Mouse (Mus musculus) cerebellum, postnatal 25 days (tissue): Measurements from ENCODE around the gene Rac3.
"Not testable (repeated sequence)": the region's sequence is repeated elsewhere in the genome, so short reads cannot be mapped to it uniquely, and the experiment has no call there.

ENCODE experiments used
- DNase-seq, 2 experiments: peaks; one replicate each; pipeline ENCODE4 v3.0.0; 2021; ENCODE audit warnings: mixed read lengths in 2 of 2

The Rac3 gene

GRCm38 (mm10) chr11:120721124-120722066, at the start of gene Rac3:
Gene Rac3, plus strand, starts transcription at chr11:120721470.
- DNase-seq = peak; percentile 83 to 92

DNA sequence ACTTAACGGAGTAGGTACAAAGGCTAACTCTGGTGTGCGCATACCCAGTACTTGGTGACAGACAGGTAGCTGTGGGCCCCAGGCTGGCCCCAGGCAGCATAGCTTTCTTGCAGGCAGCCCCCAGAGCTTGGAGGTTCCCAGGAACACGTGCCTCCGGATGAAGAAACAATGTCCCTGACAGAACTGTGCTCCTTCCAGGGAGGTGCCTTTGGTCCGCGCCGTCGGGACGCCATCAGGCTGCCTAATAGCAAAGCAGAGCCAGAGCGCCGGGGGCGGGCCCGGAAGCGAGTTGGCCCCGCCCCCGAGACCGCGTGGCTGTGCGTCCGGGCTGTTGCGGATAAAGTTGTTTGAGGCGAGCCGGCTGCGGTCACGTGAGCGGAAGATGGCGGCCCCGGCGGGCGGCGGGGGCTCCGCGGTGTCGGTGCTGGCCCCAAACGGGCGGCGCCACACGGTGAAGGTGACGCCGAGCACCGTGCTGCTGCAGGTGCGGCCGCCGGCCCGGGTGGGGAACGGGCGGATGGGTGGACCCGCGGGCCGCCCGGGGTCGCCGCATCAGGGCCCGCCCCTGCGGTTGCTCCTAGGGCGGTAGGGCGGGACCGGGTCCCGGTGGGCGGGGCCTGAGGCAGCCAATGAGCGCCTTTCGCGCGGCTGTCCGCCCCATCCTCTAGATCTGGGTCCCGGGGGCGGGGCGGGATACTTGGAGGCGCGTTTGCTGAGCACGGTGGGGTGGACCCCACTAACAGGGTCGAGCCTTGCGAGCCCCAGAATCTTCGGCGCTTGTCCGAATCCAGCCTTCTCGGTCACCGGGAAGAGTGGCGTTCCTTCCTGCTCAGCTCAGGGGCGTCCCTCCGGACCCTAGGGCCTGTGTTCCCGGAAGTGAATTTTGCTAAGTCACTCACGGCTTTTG, 48.3 kb upstream of the Rac3 start, which contains the start of gene Aspscr1:
Aspscr1 (plus strand) TSS at position 287 of the 907 bp plus-strand sequence.
- DNase-seq = peak; percentile 94 to 97

GRCm38 (mm10) chr11:120673594-120674122, 47.6 kb upstream of the Rac3 start:
- no peak for DNase-seq

- not testable (repeated sequence) for DNase-seq
These were observed 45.4 kb upstream of the Rac3 start for GRCm38 (mm10) chr11:120675875-120676274.

DNA sequence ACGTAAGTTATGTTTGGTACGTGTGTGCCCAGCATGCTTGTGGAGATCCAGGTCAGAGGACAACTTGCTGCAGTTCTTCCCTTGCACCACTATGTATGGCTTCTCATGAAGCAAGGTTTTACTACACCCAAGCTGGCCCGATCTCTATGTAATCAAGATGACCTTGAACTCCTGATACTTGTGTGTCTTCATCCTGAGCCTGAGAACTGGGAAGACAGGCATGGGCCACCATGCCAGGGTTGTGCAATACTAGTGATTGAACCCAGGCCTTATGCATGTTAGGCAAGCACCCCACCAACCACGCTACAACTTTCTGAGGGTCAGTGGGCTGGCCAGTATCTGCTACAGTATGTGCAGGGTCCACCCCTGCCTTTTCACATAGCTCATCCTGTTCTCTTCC, 44.3 kb upstream of the Rac3 start:
- no peak for DNase-seq

- DNase-seq = peak in 1 of 2 experiments; percentile 36
These were observed 41.4 kb upstream of the Rac3 start for GRCm38 (mm10) chr11:120679909-120680308.

- no peak for DNase-seq
These were observed 38.6 kb upstream of the Rac3 start for GRCm38 (mm10) chr11:120682683-120683082.

DNA sequence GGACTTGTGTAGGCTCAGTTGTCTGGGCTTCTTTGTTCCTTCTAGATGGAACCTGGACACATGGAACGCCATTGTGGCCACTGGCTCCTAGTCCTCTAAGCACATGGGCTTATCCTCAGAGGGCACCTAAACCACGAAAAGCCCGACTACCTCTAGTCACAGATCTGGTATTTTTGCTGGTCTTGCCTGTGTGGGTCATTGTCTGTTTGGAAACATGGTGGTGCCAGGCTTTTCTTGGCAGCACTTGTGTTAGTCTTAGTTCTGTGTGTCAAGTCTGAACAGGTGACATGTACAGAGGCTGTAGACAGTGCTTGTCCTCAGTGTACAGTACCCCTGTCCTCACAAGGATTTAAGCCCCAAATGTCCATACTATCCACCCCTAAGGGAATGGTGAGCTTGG, 37.7 kb upstream of the Rac3 start:
- no peak for DNase-seq

- DNase-seq = no peak
These were observed 37.2 kb upstream of the Rac3 start for GRCm38 (mm10) chr11:120684086-120684485.

DNA sequence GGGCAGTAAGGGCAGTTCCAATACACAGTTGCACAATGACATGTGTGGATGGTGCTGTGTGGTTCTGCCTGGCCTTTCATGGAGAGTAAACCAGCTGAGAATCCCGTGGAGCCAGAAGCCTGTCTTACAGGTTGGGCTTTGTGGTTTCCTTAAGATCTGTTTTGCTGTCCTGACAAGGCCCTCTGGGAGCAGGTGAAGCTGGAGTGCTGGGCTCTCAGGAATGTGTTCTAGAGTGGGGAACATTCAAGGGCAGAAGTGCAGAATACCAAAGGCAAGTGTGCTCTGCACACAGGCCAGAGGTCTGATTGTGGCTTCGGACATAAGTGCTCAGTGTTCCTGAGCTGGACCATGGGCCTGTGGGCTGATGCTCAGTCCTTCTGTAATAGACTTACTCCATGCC, 36.6 kb upstream of the Rac3 start:
- DNase-seq = no peak

DNA sequence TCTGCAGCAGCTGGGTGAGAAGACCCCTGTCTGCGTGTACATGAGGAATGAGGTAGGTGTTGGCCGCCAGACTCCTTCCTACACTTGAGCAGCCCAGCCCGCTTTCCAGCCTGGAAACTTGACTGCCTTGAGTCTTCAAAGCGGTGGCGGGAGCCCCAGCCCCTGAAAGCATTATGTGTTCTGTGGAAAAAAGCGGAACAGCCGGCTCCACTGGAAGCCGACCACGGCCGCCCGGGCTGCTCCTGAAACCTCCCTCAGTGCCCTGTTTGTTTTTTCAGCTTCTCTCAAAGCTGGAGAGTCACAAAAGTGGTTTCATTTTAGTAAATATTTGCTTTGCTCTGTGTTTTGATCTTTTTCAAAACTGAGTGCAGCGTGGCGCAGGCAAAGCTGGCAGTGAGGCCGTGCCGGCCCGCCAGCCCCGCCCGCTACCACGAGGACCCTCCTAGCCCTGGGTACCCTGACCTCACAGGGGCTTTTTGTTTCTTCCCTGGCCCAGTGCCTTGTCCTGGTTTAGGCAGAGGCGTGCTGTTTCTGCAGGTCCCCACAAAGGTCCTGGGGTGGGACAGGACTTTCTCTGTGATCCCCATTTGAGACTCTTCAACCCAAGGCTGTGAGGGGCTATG, 34.5 kb upstream of the Rac3 start:
- no peak for DNase-seq

GRCm38 (mm10) chr11:120689365-120689764, 31.9 kb upstream of the Rac3 start:
- no peak for DNase-seq

- DNase-seq = peak in 1 of 2 experiments; percentile 31
These were observed 28.7 kb upstream of the Rac3 start for GRCm38 (mm10) chr11:120692471-120693011.

DNA sequence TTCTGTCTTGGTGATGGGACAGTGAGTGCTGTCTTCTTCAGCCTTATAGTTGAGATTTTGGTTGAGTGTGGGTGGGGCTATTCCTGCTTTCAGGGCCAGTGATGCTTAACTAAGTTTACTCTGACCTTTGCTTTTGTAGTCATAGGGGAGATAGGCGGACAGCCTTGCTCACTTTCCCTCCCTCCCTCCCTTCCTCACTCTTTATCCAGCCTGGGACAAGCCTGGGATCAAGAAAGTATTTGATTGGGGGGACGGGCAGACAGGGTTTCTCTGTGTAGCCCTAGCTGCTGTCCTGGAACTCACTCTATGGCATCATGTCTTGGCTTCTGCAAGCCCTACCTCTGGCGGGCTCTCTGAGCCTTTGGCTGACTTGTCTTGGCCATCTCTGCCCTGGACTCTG, 27.8 kb upstream of the Rac3 start:
- no peak for DNase-seq

DNA sequence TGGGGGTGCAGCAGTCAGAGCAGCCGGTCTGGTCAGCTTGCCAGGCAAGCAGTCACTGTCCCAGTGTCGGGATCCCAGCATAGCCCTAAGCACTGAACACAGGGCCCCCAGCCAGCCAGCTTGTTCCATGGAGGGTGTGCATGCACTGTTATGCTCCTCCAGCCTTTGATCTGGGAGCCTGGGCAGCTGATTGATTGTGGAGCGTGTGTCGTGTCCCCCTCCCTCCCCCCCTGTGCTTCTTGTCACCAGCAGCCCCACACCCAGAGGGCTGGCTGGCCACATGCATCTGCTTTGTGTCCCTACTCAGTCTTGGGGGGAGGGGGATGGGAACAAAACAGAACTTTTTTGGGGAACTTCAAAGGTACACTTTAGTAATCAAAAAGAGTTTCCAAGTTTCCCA, 26.1 kb upstream of the Rac3 start:
- no peak for DNase-seq

GRCm38 (mm10) chr11:120695641-120696040, 25.6 kb upstream of the Rac3 start:
- no peak for DNase-seq

- no peak for DNase-seq
These were observed 24.7 kb upstream of the Rac3 start for GRCm38 (mm10) chr11:120696568-120696967.

- no peak for DNase-seq
These were observed 23.5 kb upstream of the Rac3 start for GRCm38 (mm10) chr11:120697741-120698140.

DNA sequence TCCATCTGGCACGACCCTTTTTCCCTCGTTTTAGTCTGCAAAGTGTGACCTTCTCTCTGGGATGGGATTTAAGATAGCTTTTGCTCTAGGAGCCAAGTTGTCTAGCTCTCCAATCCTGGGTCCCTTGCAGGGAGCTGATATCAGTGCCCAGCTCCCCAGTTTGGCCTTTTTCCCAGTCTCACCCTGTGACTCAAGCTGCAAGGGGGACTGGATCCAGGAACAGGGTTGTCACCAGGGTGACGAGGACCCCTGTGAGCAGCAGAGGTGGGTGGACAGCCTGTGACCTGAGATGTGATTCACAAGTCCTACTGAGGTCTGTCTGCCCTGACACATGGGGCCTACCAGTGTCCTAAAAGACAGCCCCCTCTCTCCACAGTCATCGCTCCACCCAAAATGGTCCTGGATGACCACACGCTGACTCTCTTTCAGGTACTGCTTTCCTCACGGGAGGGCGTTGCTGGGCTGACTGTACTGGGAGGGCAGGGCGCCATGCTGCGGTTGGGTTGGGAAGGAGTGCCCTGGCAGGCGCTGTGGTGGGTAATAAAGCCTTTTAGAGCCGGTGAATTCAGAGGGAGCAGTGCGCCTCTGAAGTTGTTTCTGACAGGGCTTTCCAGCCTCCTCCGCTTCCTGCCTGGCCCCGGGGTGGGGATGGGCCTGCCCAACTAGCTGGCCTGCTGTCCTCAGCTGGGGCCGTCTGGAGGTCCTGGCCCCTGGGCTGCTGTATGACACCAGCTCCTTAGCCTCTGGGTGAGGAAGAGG, 17.4 kb upstream of the Rac3 start:
- DNase-seq = no peak

- DNase-seq = no peak
These were observed 16.6 kb upstream of the Rac3 start for GRCm38 (mm10) chr11:120704486-120705325.

GRCm38 (mm10) chr11:120706120-120706519, 15.2 kb upstream of the Rac3 start:
- no peak for DNase-seq
